Mouse (Mus musculus): ENCODE measurements at regions not wholly inside any gene's neighbourhood (a gene's known extent, or its start where the extent isn't known, plus 50 kb on each side); places are given as distances from the start of the nearest gene placed in this dataset.

DNA sequence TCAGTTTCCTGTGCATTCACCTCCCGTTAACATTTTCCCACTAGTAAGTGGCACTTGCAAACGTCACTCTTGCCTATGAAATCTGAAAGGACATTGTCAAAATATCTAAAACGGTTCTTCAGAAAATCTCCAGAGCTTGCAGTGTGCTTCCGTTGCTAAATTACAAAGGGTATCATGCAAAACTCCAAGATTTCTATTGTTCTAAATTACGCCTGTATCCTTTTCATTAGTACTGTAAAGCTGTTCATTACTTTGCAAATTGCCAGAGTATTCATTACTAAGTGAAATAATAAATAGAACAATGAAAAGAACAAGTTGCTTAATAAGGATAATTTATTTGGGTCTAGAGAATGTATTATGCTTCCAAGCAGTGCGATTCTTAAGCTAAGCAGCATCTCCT is 78.2 kb upstream of the Ccser1 start:
- TF ChIP-seq CTCF (IDR thresholded peaks at IDR 0.05; ENCODE audit: extremely low read depth, insufficient read length, insufficient replicate concordance, low read depth, low read length): no peak
- no peak for TF ChIP-seq POLR2A (IDR thresholded peaks at IDR 0.05; ENCODE audit: low read depth, low read length)
